In genomic region chr1:75445141-75445701, GRCm38 (mm10) we compare ENCODE assay signal across 8 mouse cellular contexts. TPM values are rescaled to one million over a fixed set of nuclear protein-coding genes. Genes with fewer than 3 reads are reported as not detected.
DNase-seq lines count a peak whose midpoint lies in the region; ATAC-seq lines count a peak whose summit lies in the region.

No protein-coding gene starts in this region.

- no peaks in the 10 kb centered on the region for H3K9me3 ChIP-seq in heart, embryonic 10.5 days
- H3K9me3 ChIP-seq in forebrain, embryonic 15.5 days = no peaks in the 10 kb centered on the region
- H3K9me3 ChIP-seq in liver, embryonic 16.5 days (replicated peaks; ENCODE audit: control insufficient read depth, low read length) = no peaks in the 10 kb centered on the region

- peak; percentile 18 for ATAC-seq in CD4-positive, CD25-positive, alpha-beta regulatory T cell, adult 4 months
- peak; percentile 5 for ATAC-seq in forebrain, embryonic 15.5 days (replicated peaks)
- ATAC-seq in liver, embryonic 16.5 days (ENCODE audit: low read depth) = peak; percentile 58

- H3K4me2 ChIP-seq in forebrain, embryonic 15.5 days (replicated peaks) = peak overlapping the region; percentile 22; the same call in 1 of the 2 replicates
- peak overlapping the region; percentile 58 for H3K4me2 ChIP-seq in liver, embryonic 16.5 days (ENCODE audit: low read depth, low read length)

- H3K4me3 ChIP-seq in heart, embryonic 10.5 days = peak overlapping the region; percentile 53
- H3K4me3 ChIP-seq in forebrain, embryonic 15.5 days = no peak overlapping the region
- no peak overlapping the region; the same call in 1 of the 2 replicates for H3K4me3 ChIP-seq in liver, embryonic 16.5 days (ENCODE audit: low read depth, low read length)

- DNase-seq in heart, embryonic 10.5 days (ENCODE audit: low spot score) = no peak
- no peak for DNase-seq in heart, adult 9 months (ENCODE audit: low spot score in 2 of 2)
- no peak for DNase-seq in Muller cell, postnatal 12 days (ENCODE audit: inconsistent ontology term)
- no peak for DNase-seq in urinary bladder, postnatal 36 days (ENCODE audit: low spot score in 2 of 2)
- DNase-seq in urinary bladder, postnatal 4 days (ENCODE audit: low spot score in 2 of 2) = no peak

- H3K9ac ChIP-seq in forebrain, embryonic 15.5 days (replicated peaks) = no peak overlapping the region
- H3K9ac ChIP-seq in liver, embryonic 16.5 days (ENCODE audit: low read depth, low read length) = no peak overlapping the region

- H3K27ac ChIP-seq in heart, embryonic 10.5 days = peak overlapping the region; percentile 81
- no peak overlapping the region for H3K27ac ChIP-seq in forebrain, embryonic 15.5 days (replicated peaks)
- H3K27ac ChIP-seq in liver, embryonic 16.5 days (ENCODE audit: low read length) = no peak overlapping the region; the same call in 1 of the 2 replicates

- WGBS in heart, embryonic 10.5 days = 14% methylated on average over 9 of the region's 9 CpGs
- WGBS in forebrain, embryonic 15.5 days = 10% methylated on average over 9 of the region's 9 CpGs
- 9% methylated on average over 9 of the region's 9 CpGs for WGBS in liver, embryonic 16.5 days (ENCODE audit: insufficient replicate concordance)

- H3K27me3 ChIP-seq in heart, embryonic 10.5 days (ENCODE audit: insufficient read depth, poor library complexity, severe bottlenecking) = peaks cover 60% of the 10 kb centered on the region
- H3K27me3 ChIP-seq in forebrain, embryonic 15.5 days = peaks cover 24% of the 10 kb centered on the region
- H3K27me3 ChIP-seq in liver, embryonic 16.5 days (ENCODE audit: control insufficient read depth, insufficient read depth, low read depth, low read length) = peaks cover 42% of the 10 kb centered on the region

- H3K4me1 ChIP-seq in heart, embryonic 10.5 days = peaks cover 75% of the 10 kb centered on the region
- H3K4me1 ChIP-seq in forebrain, embryonic 15.5 days = peaks cover 81% of the 10 kb centered on the region
- H3K4me1 ChIP-seq in liver, embryonic 16.5 days (ENCODE audit: control insufficient read depth, low read depth, low read length) = peaks cover 56% of the 10 kb centered on the region

- H3K36me3 ChIP-seq in heart, embryonic 10.5 days = peaks cover 28% of the 10 kb centered on the region
- no peaks in the 10 kb centered on the region for H3K36me3 ChIP-seq in forebrain, embryonic 15.5 days
- no peaks in the 10 kb centered on the region; the same call in 1 of the 2 replicates for H3K36me3 ChIP-seq in liver, embryonic 16.5 days (ENCODE audit: control insufficient read depth, insufficient read depth)

RNA-seq across cellular contexts. Expression of gene Asic4, which starts 5.0 kb away (rescaled TPM):
- polyA plus RNA-seq in heart, embryonic 10.5 days (2016; fragmentation: Nextera tagmentation; extraction: Ambion mirVana) = 0.79 and 2.3 TPM in 2 replicates
- polyA plus RNA-seq in CD4-positive, CD25-positive, alpha-beta regulatory T cell, adult 4 months (2017; shearing (Covaris generic)) = not detected
- 2.8 and 4.1 TPM in 2 replicates for polyA plus RNA-seq in forebrain, embryonic 15.5 days (2015; fragmentation: Nextera tagmentation; extraction: Ambion mirVana)
- polyA plus RNA-seq in liver, embryonic 16.5 days (2015; fragmentation: Nextera tagmentation; extraction: Ambion mirVana) = 0.06 TPM in 1 of 2 replicates, not detected in the other

RNA-seq across cellular contexts. Expression of gene Gmppa, which starts 9.5 kb away (rescaled TPM):
- 73.4 and 75.4 TPM in 2 replicates for polyA plus RNA-seq in heart, embryonic 10.5 days (2016; fragmentation: Nextera tagmentation; extraction: Ambion mirVana)
- 10 to 100 TPM; 57.0 to 91.3 TPM for polyA plus RNA-seq in CD4-positive, CD25-positive, alpha-beta regulatory T cell, adult 4 months (2017; shearing (Covaris generic))
- polyA plus RNA-seq in forebrain, embryonic 15.5 days (2015; fragmentation: Nextera tagmentation; extraction: Ambion mirVana) = 62.3 and 77.8 TPM in 2 replicates
- 32.5 and 35.7 TPM in 2 replicates for polyA plus RNA-seq in liver, embryonic 16.5 days (2015; fragmentation: Nextera tagmentation; extraction: Ambion mirVana)

RNA-seq across cellular contexts. Expression of gene Chpf, which starts 33.9 kb away (rescaled TPM):
- polyA plus RNA-seq in heart, embryonic 10.5 days (2016; fragmentation: Nextera tagmentation; extraction: Ambion mirVana) = 30.8 and 30.9 TPM in 2 replicates
- 1 to 10 TPM; 5.2 to 5.6 TPM for polyA plus RNA-seq in CD4-positive, CD25-positive, alpha-beta regulatory T cell, adult 4 months (2017; shearing (Covaris generic))
- 28.9 and 29.2 TPM in 2 replicates for polyA plus RNA-seq in forebrain, embryonic 15.5 days (2015; fragmentation: Nextera tagmentation; extraction: Ambion mirVana)
- polyA plus RNA-seq in liver, embryonic 16.5 days (2015; fragmentation: Nextera tagmentation; extraction: Ambion mirVana) = 2.6 and 3.1 TPM in 2 replicates

RNA-seq across cellular contexts. Expression of gene Tmem198, which starts 34.1 kb away (rescaled TPM):
- polyA plus RNA-seq in heart, embryonic 10.5 days (2016; fragmentation: Nextera tagmentation; extraction: Ambion mirVana) = 0.36 and 0.39 TPM in 2 replicates
- not detected for polyA plus RNA-seq in CD4-positive, CD25-positive, alpha-beta regulatory T cell, adult 4 months (2017; shearing (Covaris generic))
- polyA plus RNA-seq in forebrain, embryonic 15.5 days (2015; fragmentation: Nextera tagmentation; extraction: Ambion mirVana) = 53.4 and 55.4 TPM in 2 replicates
- 0.06 and 0.07 TPM in 2 replicates for polyA plus RNA-seq in liver, embryonic 16.5 days (2015; fragmentation: Nextera tagmentation; extraction: Ambion mirVana)

Comparison
In these comparisons a context has a peak if more than half of its experiments do, and no peak if none do; other contexts are left out.
1. ATAC-seq: peak in every context shown above with its lines; median percentile 58 in liver, embryonic 16.5 days; 18 in CD4-positive, CD25-positive, alpha-beta regulatory T cell, adult 4 months; 5 in forebrain, embryonic 15.5 days.